Mouse (Mus musculus): Measurements from ENCODE around the gene Pik3cb. TPM values are rescaled to one million over a fixed set of nuclear protein-coding genes. Genes with fewer than 3 reads are reported as not detected.

Gene Pik3cb
- polyA plus RNA-seq, 1 experiment from 2014 or later: 1.6 TPM

DNA sequence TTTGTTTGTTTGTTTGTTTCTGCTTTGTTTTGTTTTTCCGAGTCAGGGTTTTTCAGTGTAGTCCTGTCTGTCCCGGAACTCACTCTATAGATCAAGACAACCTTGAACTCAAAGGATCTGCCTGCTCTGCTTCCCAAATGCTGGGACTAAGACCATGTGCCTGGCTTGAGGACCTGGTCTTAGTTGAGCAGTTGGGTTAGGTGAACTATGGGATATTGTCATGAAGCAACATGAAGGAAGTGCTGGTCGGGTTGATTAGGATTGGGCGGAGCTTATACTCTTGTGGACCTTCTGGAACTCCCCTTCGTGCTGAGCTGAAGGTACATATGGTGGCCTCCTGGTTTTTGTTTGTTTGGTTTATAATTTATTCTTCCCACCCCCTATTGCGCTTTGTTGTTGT lies 18.3 kb upstream of the Pik3cb start:
- 92% methylated on average over 6 of the region's 6 CpGs for WGBS
- Histone ChIP-seq H3K9ac (ENCODE audit: low read length) (no peak overlapping the region), H3K27ac (ENCODE audit: low read depth, low read length) (no peak overlapping the region), H3K27me3 (ENCODE audit: control insufficient read depth, insufficient read depth, low read length) (no peaks in the 10 kb centered on the region), H3K4me3 (ENCODE audit: low read depth, low read length) (no peak overlapping the region), H3K4me2 (ENCODE audit: low read depth, low read length, severe bottlenecking) (no peak overlapping the region), H3K36me3 (ENCODE audit: control insufficient read depth, insufficient read depth, low read length) (no peaks in the 10 kb centered on the region), H3K4me1 (replicated peaks; ENCODE audit: control insufficient read depth, insufficient read depth, low read length) (peaks cover 5% of the 10 kb centered on the region; the same call in 1 of the 2 replicates), H3K9me3 (ENCODE audit: control insufficient read depth, low read length) (no peaks in the 10 kb centered on the region)
- ATAC-seq (replicated peaks; ENCODE audit: low FRiP score) (no peak), DNase-seq (ENCODE audit: low spot score) (no peak)

- no peak overlapping the region for H3K9ac ChIP-seq (ENCODE audit: low read length)
- H3K4me2 ChIP-seq (ENCODE audit: low read depth, low read length, severe bottlenecking): no peak overlapping the region
- no peak overlapping the region for H3K4me3 ChIP-seq (ENCODE audit: low read depth, low read length)
- DNase-seq (ENCODE audit: low spot score) (no peak), ATAC-seq (replicated peaks; ENCODE audit: low FRiP score) (no peak)
- no peaks in the 10 kb centered on the region for H3K9me3 ChIP-seq (ENCODE audit: control insufficient read depth, low read length)
- no peaks in the 10 kb centered on the region for H3K36me3 ChIP-seq (ENCODE audit: control insufficient read depth, insufficient read depth, low read length)
- no peak overlapping the region for H3K27ac ChIP-seq (ENCODE audit: low read depth, low read length)
- no peaks in the 10 kb centered on the region for H3K27me3 ChIP-seq (ENCODE audit: control insufficient read depth, insufficient read depth, low read length)
- 83% methylated on average over 7 of the region's 7 CpGs for WGBS
- no peaks in the 10 kb centered on the region for H3K4me1 ChIP-seq (replicated peaks; ENCODE audit: control insufficient read depth, insufficient read depth, low read length)
These were observed 17.8 kb upstream of the Pik3cb start for GRCm38 (mm10) chr9:99158203-99158632.

DNA sequence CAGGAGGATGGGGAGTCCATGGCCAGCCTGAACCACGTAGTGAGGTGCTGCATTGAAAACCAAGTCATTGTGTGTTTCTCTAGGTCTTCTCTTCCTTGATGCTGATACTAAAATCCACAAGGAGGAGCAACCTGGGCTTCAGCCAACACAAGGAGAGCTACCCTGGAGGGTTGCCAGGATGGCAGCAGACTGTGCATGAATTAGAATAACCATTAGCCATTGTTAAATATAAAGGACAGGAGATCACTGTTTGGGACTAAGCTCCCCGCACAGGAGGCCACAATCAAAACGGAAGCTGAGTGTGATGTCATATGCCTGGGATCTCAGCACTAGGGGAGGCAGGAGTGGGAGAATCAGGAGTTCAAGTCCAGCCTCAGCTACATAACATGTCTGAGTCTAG lies 13.2 kb upstream of the Pik3cb start:
- Histone ChIP-seq H3K4me1 (replicated peaks; ENCODE audit: control insufficient read depth, insufficient read depth, low read length) (no peaks in the 10 kb centered on the region), H3K27me3 (ENCODE audit: control insufficient read depth, insufficient read depth, low read length) (no peaks in the 10 kb centered on the region), H3K9ac (ENCODE audit: low read length) (no peak overlapping the region), H3K36me3 (ENCODE audit: control insufficient read depth, insufficient read depth, low read length) (no peaks in the 10 kb centered on the region), H3K9me3 (ENCODE audit: control insufficient read depth, low read length) (no peaks in the 10 kb centered on the region), H3K4me3 (ENCODE audit: low read depth, low read length) (no peak overlapping the region), H3K4me2 (ENCODE audit: low read depth, low read length, severe bottlenecking) (no peak overlapping the region), H3K27ac (ENCODE audit: low read depth, low read length) (no peak overlapping the region)
- DNase-seq (ENCODE audit: low spot score) (no peak), ATAC-seq (replicated peaks; ENCODE audit: low FRiP score) (0 out of 2 replicates have a peak, but pooled peaks have one; percentile 18)
- 41% methylated on average over 3 of the region's 3 CpGs for WGBS

DNA sequence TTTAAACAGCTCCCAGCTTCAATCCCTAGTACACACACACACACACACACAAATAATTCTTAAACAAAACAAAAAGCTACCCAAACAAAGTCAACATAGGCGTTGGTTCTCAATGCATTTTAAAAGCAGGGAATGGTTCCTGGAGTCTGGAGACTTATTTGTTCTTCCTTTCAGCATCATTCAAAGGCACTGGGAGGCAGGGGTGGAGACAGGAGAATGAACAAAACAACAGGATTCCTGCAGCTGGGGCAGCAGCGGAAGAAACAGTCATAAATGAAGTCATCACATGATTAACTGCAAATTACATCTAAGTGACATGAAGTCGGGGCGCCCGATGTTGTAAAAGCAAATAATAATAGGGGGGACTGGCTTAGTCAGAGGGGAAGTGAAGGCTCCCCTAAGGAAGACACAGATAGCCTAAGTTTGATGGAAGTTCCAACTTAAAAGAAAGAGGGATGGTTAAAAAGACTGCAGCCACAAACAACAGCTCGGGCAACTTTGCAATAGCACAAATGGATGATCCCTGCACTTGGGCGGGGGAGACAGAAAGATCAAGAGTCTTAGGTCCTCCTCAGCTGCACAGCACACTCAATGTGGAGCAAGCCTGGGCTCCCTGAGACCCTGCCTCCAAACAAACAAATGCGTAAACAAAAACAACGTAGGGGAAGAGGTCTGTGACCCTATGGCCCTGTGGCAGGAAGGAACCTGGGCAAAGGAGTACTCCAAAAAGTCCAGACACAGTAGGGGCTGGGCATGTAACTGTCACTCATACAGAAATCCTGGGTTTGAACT lies 12.5 kb upstream of the Pik3cb start:
- 53% methylated on average over 9 of the region's 9 CpGs for WGBS
- Histone ChIP-seq H3K27me3 (ENCODE audit: control insufficient read depth, insufficient read depth, low read length) (no peaks in the 10 kb centered on the region), H3K4me3 (ENCODE audit: low read depth, low read length) (no peak overlapping the region), H3K4me2 (ENCODE audit: low read depth, low read length, severe bottlenecking) (no peak overlapping the region), H3K4me1 (replicated peaks; ENCODE audit: control insufficient read depth, insufficient read depth, low read length) (no peaks in the 10 kb centered on the region), H3K36me3 (ENCODE audit: control insufficient read depth, insufficient read depth, low read length) (no peaks in the 10 kb centered on the region), H3K9ac (ENCODE audit: low read length) (no peak overlapping the region), H3K9me3 (ENCODE audit: control insufficient read depth, low read length) (no peaks in the 10 kb centered on the region), H3K27ac (ENCODE audit: low read depth, low read length) (no peak overlapping the region)
- DNase-seq (ENCODE audit: low spot score): no peak
- ATAC-seq (replicated peaks; ENCODE audit: low FRiP score): no peak

DNA sequence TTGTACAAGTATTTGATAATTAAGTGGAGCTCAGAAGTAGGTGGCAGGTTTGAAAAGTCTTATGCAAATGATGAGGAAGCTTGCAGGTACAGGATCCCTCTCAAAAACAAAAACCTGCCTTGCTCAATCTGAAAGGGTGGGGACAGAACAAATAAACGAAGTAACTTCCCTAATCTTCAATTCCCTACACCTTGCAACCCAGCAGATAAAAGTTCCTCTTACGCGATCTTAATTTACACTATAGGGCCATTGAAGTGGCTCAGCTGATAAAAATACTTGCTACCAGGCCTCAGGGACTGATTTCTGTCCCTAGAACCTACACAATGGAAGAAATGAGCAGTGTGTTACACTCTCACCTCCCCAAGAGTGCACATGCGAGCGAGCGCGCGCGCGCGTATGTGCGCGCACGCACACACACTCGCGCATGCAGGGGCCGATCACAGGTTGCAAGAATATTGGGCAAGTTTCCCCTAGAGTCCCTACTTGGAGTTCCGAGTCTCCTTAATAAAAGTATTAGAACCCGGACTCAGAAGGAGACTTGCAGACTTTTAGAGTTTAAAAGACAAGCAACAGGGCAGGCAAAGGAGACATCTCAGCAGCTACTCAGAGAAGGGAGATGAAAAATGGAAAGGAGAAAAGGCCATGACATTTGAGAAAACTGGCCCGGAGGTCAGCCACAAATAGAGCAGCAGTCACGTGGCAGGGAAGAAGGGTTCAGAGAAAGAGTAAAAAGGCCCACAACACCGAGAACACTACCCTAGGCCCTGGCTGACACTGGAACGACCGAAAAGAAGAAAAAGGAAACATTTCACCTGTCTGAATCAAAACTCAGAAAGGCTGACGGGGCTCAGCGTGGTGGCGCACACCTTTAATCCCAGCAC lies 6.7 kb upstream of the Pik3cb start:
- no peaks in the 10 kb centered on the region for H3K9me3 ChIP-seq (ENCODE audit: control insufficient read depth, low read length)
- no peak for ATAC-seq (replicated peaks; ENCODE audit: low FRiP score)
- WGBS: 85% methylated on average over 27 of the region's 27 CpGs

DNA sequence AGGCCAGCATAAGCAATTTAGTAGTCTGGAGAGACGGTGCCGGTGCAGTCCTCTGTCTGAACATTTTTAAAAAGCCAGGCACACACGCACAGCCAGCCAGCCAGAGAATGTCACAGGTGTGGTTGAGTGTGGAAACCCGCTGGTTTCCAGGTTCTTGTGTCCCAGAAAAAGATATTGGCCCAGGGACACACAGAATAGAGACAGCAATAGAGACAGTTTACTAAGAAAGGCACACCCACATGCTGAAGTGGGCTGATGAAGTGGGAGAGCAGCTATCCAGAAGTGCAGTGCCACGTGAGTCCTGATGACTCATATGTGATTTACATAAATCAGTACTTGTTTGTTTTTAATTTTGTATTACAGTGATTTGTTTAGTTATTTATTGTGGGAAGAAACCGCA lies 5.3 kb upstream of the Pik3cb start:
- no peak overlapping the region for H3K4me2 ChIP-seq (ENCODE audit: low read depth, low read length, severe bottlenecking)
- 69% methylated on average over 6 of the region's 6 CpGs for WGBS
- no peak overlapping the region for H3K9ac ChIP-seq (ENCODE audit: low read length)
- H3K9me3 ChIP-seq (ENCODE audit: control insufficient read depth, low read length): no peaks in the 10 kb centered on the region
- no peak overlapping the region for H3K4me3 ChIP-seq (ENCODE audit: low read depth, low read length)
- H3K4me1 ChIP-seq (replicated peaks; ENCODE audit: control insufficient read depth, insufficient read depth, low read length): no peaks in the 10 kb centered on the region
- no peak for DNase-seq (ENCODE audit: low spot score)
- H3K27ac ChIP-seq (ENCODE audit: low read depth, low read length): no peak overlapping the region
- ATAC-seq (replicated peaks; ENCODE audit: low FRiP score): no peak
- no peaks in the 10 kb centered on the region; the same call in 1 of the 2 replicates for H3K27me3 ChIP-seq (ENCODE audit: control insufficient read depth, insufficient read depth, low read length)
- no peaks in the 10 kb centered on the region for H3K36me3 ChIP-seq (ENCODE audit: control insufficient read depth, insufficient read depth, low read length)

More for the DNA sequence above, 6.7 kb upstream of the Pik3cb start:
- Histone ChIP-seq H3K27me3 (ENCODE audit: control insufficient read depth, insufficient read depth, low read length) (no peaks in the 10 kb centered on the region), H3K36me3 (ENCODE audit: control insufficient read depth, insufficient read depth, low read length) (no peaks in the 10 kb centered on the region), H3K27ac (ENCODE audit: low read depth, low read length) (no peak overlapping the region), H3K4me1 (replicated peaks; ENCODE audit: control insufficient read depth, insufficient read depth, low read length) (no peaks in the 10 kb centered on the region), H3K4me2 (ENCODE audit: low read depth, low read length, severe bottlenecking) (no peak overlapping the region), H3K4me3 (ENCODE audit: low read depth, low read length) (no peak overlapping the region), H3K9ac (ENCODE audit: low read length) (no peak overlapping the region)
- DNase-seq (ENCODE audit: low spot score): no peak

DNA sequence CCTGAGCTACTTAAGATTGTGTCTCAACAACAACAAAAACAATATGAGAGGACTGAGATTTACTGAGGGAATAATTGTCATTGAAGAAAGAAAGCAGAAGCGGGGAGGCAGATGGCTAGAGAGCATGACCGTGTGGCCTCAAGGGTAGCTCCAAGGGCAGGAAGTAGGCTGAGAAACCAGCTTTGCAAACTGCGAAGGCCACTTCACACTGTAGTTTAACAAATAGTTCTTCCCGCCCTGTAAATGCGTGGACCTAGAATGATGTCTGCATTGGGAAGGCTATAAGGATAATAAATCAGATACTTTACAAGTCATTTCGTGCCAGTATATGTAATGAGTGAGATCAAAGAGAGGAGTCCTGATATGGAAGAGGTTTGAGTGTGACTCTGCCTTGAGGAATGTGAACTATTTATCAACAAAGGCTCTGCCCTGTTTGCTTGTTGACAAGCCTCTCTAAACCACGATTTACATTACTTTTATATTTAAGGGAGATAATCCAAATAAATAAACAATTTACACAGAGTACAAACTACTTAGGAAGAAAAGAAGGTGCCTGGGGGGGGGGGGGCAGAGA lies 4.1 kb upstream of the Pik3cb start:
- Histone ChIP-seq H3K9me3 (ENCODE audit: control insufficient read depth, low read length) (no peaks in the 10 kb centered on the region), H3K27me3 (ENCODE audit: control insufficient read depth, insufficient read depth, low read length) (no peaks in the 10 kb centered on the region; the same call in 1 of the 2 replicates), H3K9ac (ENCODE audit: low read length) (no peak overlapping the region), H3K4me3 (ENCODE audit: low read depth, low read length) (no peak overlapping the region), H3K36me3 (ENCODE audit: control insufficient read depth, insufficient read depth, low read length) (no peaks in the 10 kb centered on the region), H3K4me2 (ENCODE audit: low read depth, low read length, severe bottlenecking) (no peak overlapping the region), H3K4me1 (replicated peaks; ENCODE audit: control insufficient read depth, insufficient read depth, low read length) (no peaks in the 10 kb centered on the region), H3K27ac (ENCODE audit: low read depth, low read length) (no peak overlapping the region)
- WGBS: 78% methylated on average over 7 of the region's 7 CpGs
- ATAC-seq (replicated peaks; ENCODE audit: low FRiP score) (no peak), DNase-seq (ENCODE audit: low spot score) (no peak)

DNA sequence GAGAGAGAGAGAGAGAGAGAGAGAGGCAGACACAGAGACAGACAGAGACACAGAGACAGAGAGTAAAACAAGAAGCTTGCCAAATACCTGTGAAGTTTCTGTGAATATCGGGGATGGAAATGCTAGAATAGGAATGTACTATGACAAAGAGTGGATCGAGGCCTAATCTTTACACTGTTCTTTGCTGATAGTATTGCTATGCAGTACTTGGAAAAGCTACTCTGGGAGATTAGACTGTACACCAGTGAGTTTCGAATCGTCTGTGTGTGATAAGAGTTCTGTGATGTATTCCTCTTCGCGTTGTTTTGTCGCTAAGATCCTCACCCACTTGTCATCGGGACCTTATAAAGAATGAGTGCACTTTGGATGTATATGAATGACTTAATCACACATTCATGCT lies 1.2 kb upstream of the Pik3cb start:
- Histone ChIP-seq H3K36me3 (ENCODE audit: control insufficient read depth, insufficient read depth, low read length) (no peaks in the 10 kb centered on the region), H3K4me3 (ENCODE audit: low read depth, low read length) (no peak overlapping the region), H3K9ac (ENCODE audit: low read length) (no peak overlapping the region), H3K4me1 (replicated peaks; ENCODE audit: control insufficient read depth, insufficient read depth, low read length) (peaks cover 5% of the 10 kb centered on the region; the same call in 1 of the 2 replicates), H3K27ac (ENCODE audit: low read depth, low read length) (no peak overlapping the region), H3K4me2 (ENCODE audit: low read depth, low read length, severe bottlenecking) (no peak overlapping the region), H3K9me3 (ENCODE audit: control insufficient read depth, low read length) (no peaks in the 10 kb centered on the region), H3K27me3 (ENCODE audit: control insufficient read depth, insufficient read depth, low read length) (no peaks in the 10 kb centered on the region; the same call in 1 of the 2 replicates)
- ATAC-seq (replicated peaks; ENCODE audit: low FRiP score): no peak
- WGBS: 80% methylated on average over 8 of the region's 8 CpGs
- no peak for DNase-seq (ENCODE audit: low spot score)
